Mouse (Mus musculus) heart, adult 10 weeks (tissue): ENCODE measurements around the gene Ctdspl2. TPM values are rescaled to one million over a fixed set of nuclear protein-coding genes. Genes with fewer than 3 reads are reported as not detected.

Experiments
- polyA plus RNA-seq: library from polyadenylated mRNA; stranded (reverse); fragments of 350-450 nt; fragmentation: Illumina TruSeq; extraction: RNeasy Lipid Tissue Mini Kit (QIAGEN cat#74804); gene quantifications from one replicate; pipeline ENCODE4 v1.2.3, GENCODE M21; 2014; ENCODE audit warnings: low read depth, low replicate concordance

Gene Ctdspl2
- polyA plus RNA-seq = 9.7 TPM

DNA sequence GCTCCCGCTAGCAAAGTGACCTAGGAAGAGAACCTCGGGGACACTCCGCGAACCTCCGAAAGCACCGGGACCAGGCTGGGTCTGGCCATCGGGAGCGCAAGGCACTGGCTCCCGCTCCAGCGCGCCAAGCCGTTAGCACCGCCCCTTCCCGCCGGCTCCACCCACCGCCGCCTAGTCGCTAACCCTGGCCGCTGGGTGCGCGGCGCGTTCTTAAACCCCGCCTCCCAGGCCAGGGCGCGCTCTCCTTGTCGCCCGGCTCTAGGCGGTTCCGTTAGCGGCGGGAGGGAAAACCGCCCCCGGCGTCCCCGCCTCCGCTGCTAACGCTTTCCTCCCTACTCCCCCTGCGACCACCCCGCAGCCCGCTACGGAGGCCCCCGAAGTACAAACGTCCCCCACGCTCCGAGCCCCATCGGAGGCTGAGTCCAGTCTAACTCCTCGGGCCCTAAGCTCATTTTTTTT lies at the start of gene Ctdspl2, which contains the start of gene Mageb3:
TSS of gene Ctdspl2 (plus strand) at position 237 of the 459 bp plus-strand sequence.
TSS of gene Mageb3 (minus strand) at position 328 of the 459 bp plus-strand sequence.

DNA sequence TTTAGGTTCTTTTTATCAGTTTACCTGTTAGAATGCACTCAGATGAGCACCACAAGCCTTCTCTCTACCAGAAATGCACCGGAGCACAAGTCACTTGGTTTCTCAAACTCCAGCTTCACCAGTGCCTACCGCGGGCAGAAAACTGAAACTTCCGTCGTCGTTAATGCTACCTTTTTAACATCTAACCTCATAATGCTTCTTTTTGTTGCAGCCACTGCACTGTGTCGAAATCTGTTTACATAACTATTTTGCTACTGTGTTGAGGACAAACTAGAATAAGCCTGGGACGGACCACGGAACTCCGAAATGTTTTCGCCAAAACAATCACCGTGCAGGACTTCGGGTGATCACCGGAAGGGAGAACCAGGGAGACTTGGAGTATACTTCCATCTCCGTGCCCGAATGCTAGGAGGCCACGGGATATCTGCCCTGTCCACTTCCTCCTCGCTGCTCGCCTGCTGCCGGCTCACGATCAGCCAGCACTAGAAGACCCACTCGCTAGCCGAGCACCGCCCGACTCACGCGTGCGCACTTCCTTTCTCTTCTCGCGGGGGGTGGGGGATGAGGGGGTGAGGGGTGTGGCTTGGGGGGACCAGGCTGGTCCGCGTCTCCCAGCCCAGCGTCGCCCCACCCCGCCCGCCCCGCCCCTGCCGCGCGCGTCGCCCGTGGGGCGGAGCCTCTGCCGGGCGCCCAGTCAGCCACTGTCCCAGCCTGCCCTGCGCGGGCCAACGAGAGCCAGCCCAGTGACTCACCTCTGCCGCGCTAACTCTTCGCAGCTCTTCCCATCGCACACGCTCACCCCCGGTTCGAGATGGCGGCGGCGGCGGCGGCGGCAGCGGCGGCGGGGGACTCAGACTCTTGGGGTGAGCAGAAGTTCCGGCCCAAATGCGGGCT lies 72.3 kb downstream of the Ctdspl2 start, which contains the start of gene Eif3j1:
TSS of gene Eif3j1 (plus strand) at position 685 of the 894 bp plus-strand sequence.

Other genes starting within 250 kb of the Ctdspl2 start
- gene Frmd5, start 148.9 kb upstream of the Ctdspl2 start, polyA plus RNA-seq = 252 TPM
- 8.1 TPM for gene Casc4, start 89.0 kb upstream of the Ctdspl2 start, polyA plus RNA-seq
- not detected for gene Mageb3, start 91 bp downstream of the Ctdspl2 start, polyA plus RNA-seq
- gene Eif3j1, start 72.5 kb downstream of the Ctdspl2 start, polyA plus RNA-seq = 36.9 TPM
- 7.4 TPM for gene Spg11, start 162.4 kb downstream of the Ctdspl2 start, polyA plus RNA-seq
- gene B2m, start 191.7 kb downstream of the Ctdspl2 start, polyA plus RNA-seq = 461 TPM
- 0.26 TPM for gene Trim69, start 204.7 kb downstream of the Ctdspl2 start, polyA plus RNA-seq
- not detected for gene Patl2, start 230.2 kb downstream of the Ctdspl2 start, polyA plus RNA-seq
- not detected for gene Terb2, start 230.3 kb downstream of the Ctdspl2 start, polyA plus RNA-seq